Mouse (Mus musculus) kidney, embryonic 14.5 days (tissue): ENCODE measurements around the gene Lman1l. TPM values are rescaled to one million over a fixed set of nuclear protein-coding genes. Genes with fewer than 3 reads are reported as not detected.

Source experiments
- ATAC-seq: fragments of 200-750 bp; cut with Nextera tagmentation; 2 replicates; pipeline ENCODE4 v1.8.0; 2017; ENCODE audit warnings: moderate number of reproducible peaks, mild to moderate bottlenecking, moderate TSS enrichment, moderate library complexity; ENCODE audit not compliant: low FRiP score, low TSS enrichment
- H3K27ac ChIP-seq: fragments of 300-500 bp; sonication (generic); 2 replicates; pipeline ENCODE4 v1.5.1; 2014; ENCODE audit warnings: low read depth, mild to moderate bottlenecking, low read length, moderate library complexity, mixed read lengths
- H3K27me3 ChIP-seq: fragments of 300-500 bp; sonication (generic); 2 replicates; pipeline ENCODE4 v1.6.1; 2014; ENCODE audit warnings: mild to moderate bottlenecking, low read length; ENCODE audit not compliant: control insufficient read depth, insufficient read depth
- H3K36me3 ChIP-seq: fragments of 300-500 bp; sonication (generic); 2 replicates; pipeline ENCODE4 v1.6.1; 2014; ENCODE audit warnings: low read length, mixed read lengths; ENCODE audit not compliant: control insufficient read depth, insufficient read depth
- H3K4me1 ChIP-seq: fragments of 300-500 bp; sonication (generic); 2 replicates; pipeline ENCODE4 v1.6.1; 2014; ENCODE audit warnings: low read length, mixed read lengths; ENCODE audit not compliant: control insufficient read depth, insufficient read depth
- H3K4me2 ChIP-seq: fragments of 300-500 bp; sonication (generic); replicated peaks from 2 replicates; pipeline ENCODE4 v1.6.1; 2014; ENCODE audit warnings: low read depth, mild to moderate bottlenecking, low read length
- H3K4me3 ChIP-seq: fragments of 300-500 bp; sonication (generic); 2 replicates; pipeline ENCODE4 v1.5.1; 2014; ENCODE audit warnings: mild to moderate bottlenecking, low read length
- H3K9ac ChIP-seq: fragments of 300-500 bp; sonication (generic); 2 replicates; pipeline ENCODE4 v1.6.1; 2014; ENCODE audit warnings: low read depth, mild to moderate bottlenecking, low read length, moderate library complexity
- H3K9me3 ChIP-seq: fragments of 300-500 bp; sonication (generic); 2 replicates; pipeline ENCODE4 v1.6.1; 2016; ENCODE audit warnings: low read length; ENCODE audit not compliant: control insufficient read depth
- WGBS: fragments of 180-500 bp; shearing (Covaris S2); extraction: QIAGEN DNeasy Blood & Tissue Kit; methylation state at CpG from one replicate; pipeline ENCODE4 v1.1.7; 2014; 5-methylcytosine and 5-hydroxymethylcytosine counted together
- polyA plus RNA-seq: library from polyadenylated mRNA; unstranded; fragments of >200 nt; fragmentation: Nextera tagmentation; extraction: Ambion mirVana; gene quantifications from 2 replicates; pipeline ENCODE4 v1.2.1, GENCODE M21; 2014

Gene Lman1l
- polyA plus RNA-seq, 1 experiment from 2014 or later: not detected

DNA sequence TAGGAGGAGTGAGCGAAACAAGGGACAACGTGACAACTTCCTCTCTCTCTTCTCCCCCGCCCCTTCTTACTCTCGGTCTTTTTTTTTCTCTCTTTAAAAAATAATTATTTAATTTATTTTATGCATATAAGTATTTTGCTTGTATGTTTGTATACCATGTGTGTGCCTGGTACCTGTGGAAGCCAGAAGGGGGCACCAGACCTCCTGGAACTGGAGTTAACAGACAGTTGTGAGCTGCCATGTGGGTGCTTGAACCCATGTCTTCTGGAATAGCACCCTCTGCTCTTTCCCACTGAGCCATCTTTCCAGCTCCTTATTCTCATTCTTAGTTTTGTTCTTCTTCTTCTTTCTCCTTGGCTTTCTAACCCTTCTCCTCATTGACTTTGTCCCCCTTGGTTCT lies 38.4 kb upstream of the Lman1l start:
- no peak overlapping the region for H3K4me2 ChIP-seq
- no peaks in the 10 kb centered on the region for H3K36me3 ChIP-seq
- H3K9me3 ChIP-seq: no peaks in the 10 kb centered on the region
- H3K4me3 ChIP-seq: no peak overlapping the region
- H3K9ac ChIP-seq: no peak overlapping the region
- no peak for ATAC-seq
- H3K27me3 ChIP-seq: no peaks in the 10 kb centered on the region
- 74% methylated on average over 4 of the region's 4 CpGs for WGBS
- no peaks in the 10 kb centered on the region for H3K4me1 ChIP-seq
- no peak overlapping the region for H3K27ac ChIP-seq

- ATAC-seq: no peak
- H3K9ac ChIP-seq: no peak overlapping the region
- 57% methylated on average over 4 of the region's 4 CpGs for WGBS
Measured at GRCm38 (mm10) chr9:57657843-57658242, 37.3 kb upstream of the Lman1l start.

DNA sequence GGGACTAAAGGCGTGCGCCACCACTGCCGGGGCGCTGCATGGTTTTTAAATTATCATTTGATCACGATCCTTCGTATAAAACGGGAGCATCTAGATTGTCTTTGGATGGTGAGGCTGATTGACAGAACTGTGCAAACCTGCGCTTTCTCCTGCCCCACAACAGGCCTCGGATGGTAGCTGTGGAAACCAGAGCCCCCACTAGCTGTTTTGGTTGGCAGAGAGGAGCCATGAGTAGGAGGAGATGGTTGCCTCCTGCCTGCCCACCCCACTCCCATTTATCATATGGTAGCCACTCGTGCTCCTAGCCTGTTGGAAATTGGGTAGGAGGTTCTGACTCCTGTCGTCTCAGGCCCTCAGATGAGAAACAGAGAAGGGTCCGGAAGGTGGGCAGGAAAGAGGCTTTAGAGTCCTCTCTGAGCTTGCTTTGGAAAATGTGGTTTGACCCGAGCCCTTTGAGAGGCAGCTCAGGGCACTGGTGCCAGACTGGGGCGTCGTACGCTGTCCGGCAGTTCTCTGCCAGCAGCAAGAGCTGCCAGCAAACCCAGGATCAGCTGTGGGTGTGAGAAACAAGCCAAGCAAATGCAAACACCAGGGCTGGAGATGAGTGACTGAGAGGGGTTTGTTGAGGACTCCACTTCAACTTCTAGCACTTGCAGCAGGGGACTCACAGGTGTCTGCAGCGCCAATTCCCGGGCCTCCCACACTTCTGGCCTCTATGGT lies 36.2 kb upstream of the Lman1l start:
- no peak overlapping the region for H3K27ac ChIP-seq
- no peaks in the 10 kb centered on the region for H3K36me3 ChIP-seq
- ATAC-seq: no peak
- no peaks in the 10 kb centered on the region for H3K4me1 ChIP-seq
- H3K9me3 ChIP-seq: no peaks in the 10 kb centered on the region
- no peak overlapping the region for H3K9ac ChIP-seq
- no peak overlapping the region for H3K4me2 ChIP-seq
- H3K4me3 ChIP-seq: no peak overlapping the region
- H3K27me3 ChIP-seq: no peaks in the 10 kb centered on the region
- WGBS: 80% methylated on average over 19 of the region's 19 CpGs

More at GRCm38 (mm10) chr9:57657843-57658242, 37.3 kb upstream of the Lman1l start:
- Histone ChIP-seq H3K36me3 (no peaks in the 10 kb centered on the region), H3K4me1 (no peaks in the 10 kb centered on the region), H3K27ac (no peak overlapping the region), H3K9me3 (no peaks in the 10 kb centered on the region), H3K4me2 (no peak overlapping the region), H3K4me3 (no peak overlapping the region), H3K27me3 (no peaks in the 10 kb centered on the region)

DNA sequence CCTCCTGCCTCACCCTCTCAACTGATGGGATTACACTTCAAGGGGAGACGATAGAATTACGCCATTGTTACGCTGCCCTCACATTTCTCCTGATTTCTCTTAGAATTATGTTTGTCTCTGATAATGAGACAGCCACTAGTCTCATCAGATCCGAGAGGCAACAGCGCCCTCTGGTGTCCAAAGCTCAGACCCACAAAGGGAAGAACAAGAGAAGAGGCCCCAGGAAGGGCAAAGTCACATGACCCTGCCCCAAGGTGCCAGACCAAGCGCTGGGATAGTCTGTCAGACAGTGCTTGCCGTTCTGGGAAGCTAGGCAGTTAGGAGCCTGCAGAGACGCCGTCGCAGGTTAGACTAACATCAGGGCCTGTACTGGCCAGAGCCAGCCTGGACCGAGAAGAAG lies 35.2 kb upstream of the Lman1l start:
- Histone ChIP-seq H3K9me3 (no peaks in the 10 kb centered on the region), H3K9ac (no peak overlapping the region), H3K4me2 (peak overlapping the region; percentile 26), H3K27ac (no peak overlapping the region), H3K4me1 (no peaks in the 10 kb centered on the region), H3K27me3 (no peaks in the 10 kb centered on the region), H3K4me3 (no peak overlapping the region), H3K36me3 (no peaks in the 10 kb centered on the region)
- WGBS: 2% methylated on average over 11 of the region's 11 CpGs
- peak; percentile 70 for ATAC-seq

DNA sequence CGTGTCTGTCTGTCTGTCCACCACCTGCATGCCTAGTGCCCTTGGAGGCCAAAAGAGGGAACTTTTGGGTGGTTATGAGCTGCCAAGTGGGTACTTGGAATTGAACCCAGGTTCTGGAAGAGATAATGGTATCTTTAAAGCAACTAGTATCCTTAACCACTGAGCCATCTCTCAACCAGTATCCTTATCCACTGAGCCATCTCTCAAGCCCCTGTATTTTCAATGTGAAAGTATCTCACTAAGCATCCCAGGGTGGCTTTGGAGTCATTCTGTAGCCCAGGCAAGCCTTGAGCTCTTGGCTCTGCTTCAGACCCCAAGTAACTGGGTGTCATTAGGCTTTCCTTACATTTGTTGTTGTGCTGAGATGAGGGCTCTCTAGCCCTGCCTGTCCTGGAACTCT lies 34.4 kb upstream of the Lman1l start:
- no peaks in the 10 kb centered on the region for H3K27me3 ChIP-seq
- H3K36me3 ChIP-seq: no peaks in the 10 kb centered on the region
- no peak for ATAC-seq
- no peak overlapping the region for H3K27ac ChIP-seq
- no peak overlapping the region for H3K9ac ChIP-seq
- no peak overlapping the region for H3K4me3 ChIP-seq
- no peaks in the 10 kb centered on the region for H3K4me1 ChIP-seq
- no peak overlapping the region for H3K4me2 ChIP-seq
- 89% methylated on average over 1 of the region's 1 CpGs for WGBS
- H3K9me3 ChIP-seq: no peaks in the 10 kb centered on the region

DNA sequence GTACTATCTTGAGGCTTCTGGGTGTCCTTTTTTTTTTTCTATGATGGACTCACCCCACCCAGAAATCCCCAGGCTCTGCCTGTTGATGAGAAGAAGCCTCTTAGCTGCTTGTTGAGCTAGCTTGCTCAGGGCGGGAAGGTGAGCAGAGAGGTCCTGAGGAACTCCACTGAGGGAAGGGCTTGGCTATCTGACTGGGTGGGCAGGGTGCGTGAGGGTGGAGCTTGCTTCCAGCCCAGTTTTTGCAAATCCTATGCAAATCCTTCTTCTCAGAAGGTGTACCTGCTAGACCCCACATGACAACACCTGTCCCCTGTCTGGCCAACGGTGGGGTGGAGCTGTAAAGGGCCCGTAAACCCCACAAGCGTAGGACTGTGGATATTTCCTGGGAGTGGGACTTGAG lies 32.7 kb upstream of the Lman1l start, which contains the start of gene Csk:
Gene Csk, minus strand, starts transcription at position 349 of the 400 bp plus-strand sequence.
- no peak within 1 kb of the TSS for H3K27ac ChIP-seq
- H3K9ac ChIP-seq: no peak within 1 kb of the TSS
- no peaks in the 10 kb centered on the region for H3K9me3 ChIP-seq
- no peak within 1 kb of the TSS for H3K4me3 ChIP-seq
- no peaks in the 10 kb centered on the region for H3K4me1 ChIP-seq
- no peak within 1 kb of the TSS for H3K4me2 ChIP-seq
- H3K36me3 ChIP-seq: no peaks in the 10 kb centered on the region
- H3K27me3 ChIP-seq: no peaks in the 10 kb centered on the region
- ATAC-seq: no peak
- 63% methylated on average over 5 of the region's 5 CpGs for WGBS

DNA sequence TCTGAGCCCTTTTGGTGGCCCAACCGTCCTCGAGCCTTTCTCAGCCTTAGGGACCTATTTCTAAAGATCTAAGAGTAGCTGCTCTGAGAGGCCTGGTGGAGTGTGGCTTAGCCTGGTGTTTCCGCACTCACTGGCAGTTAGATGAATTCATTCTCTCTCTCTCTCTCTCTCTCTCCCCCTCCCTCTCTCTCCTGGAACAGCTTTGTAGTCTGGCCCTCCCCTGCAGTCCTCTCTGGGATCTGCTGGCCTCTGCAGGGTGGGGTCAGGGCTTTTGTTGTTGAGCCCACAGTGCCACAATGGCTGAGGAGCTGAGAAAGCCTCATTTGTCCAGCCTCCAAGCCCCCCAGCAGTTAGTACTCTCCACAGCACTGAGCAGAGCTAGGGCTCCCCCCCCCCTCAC lies 32.3 kb upstream of the Lman1l start:
- Histone ChIP-seq H3K9me3 (no peaks in the 10 kb centered on the region), H3K27ac (no peak overlapping the region), H3K36me3 (no peaks in the 10 kb centered on the region), H3K4me3 (no peak overlapping the region), H3K27me3 (no peaks in the 10 kb centered on the region), H3K4me2 (no peak overlapping the region), H3K9ac (no peak overlapping the region), H3K4me1 (no peaks in the 10 kb centered on the region)
- WGBS: 45% methylated on average over 3 of the region's 3 CpGs
- ATAC-seq: no peak

- Histone ChIP-seq H3K4me3 (no peak overlapping the region), H3K27ac (no peak overlapping the region), H3K27me3 (no peaks in the 10 kb centered on the region), H3K4me1 (no peaks in the 10 kb centered on the region), H3K36me3 (no peaks in the 10 kb centered on the region), H3K9me3 (no peaks in the 10 kb centered on the region), H3K9ac (no peak overlapping the region), H3K4me2 (no peak overlapping the region)
- no peak for ATAC-seq
- 72% methylated on average over 9 of the region's 9 CpGs for WGBS
Measured at GRCm38 (mm10) chr9:57652351-57652750, 31.8 kb upstream of the Lman1l start.

DNA sequence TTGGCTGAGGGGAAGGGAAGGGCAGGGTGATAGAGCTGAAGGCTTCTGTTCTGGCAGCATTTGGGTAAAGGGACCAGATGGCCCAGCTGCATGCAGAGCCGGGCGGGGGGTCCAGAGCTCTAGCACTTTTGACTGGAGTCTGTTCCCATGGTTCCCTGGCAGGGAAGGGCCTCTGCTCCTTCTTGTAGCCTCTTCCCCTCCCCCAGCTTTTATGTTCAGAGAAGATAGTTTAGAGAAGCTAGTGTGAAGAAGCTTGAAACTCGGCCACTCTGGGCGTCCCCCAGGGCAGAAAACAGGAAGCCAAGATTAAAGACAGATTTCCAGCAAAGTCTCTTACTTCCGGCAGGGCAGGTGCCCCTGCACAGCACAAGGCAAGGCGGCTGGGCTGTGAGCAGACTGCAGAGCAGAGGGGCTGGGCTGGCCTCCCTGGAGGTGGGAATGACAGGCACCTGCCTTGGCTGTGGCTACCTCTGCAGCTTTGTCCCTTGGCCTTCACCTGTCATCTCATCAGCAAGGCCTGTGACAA lies 30.3 kb upstream of the Lman1l start:
- Histone ChIP-seq H3K36me3 (no peaks in the 10 kb centered on the region), H3K27ac (no peak overlapping the region), H3K4me3 (no peak overlapping the region), H3K4me2 (no peak overlapping the region), H3K9me3 (no peaks in the 10 kb centered on the region), H3K27me3 (no peaks in the 10 kb centered on the region), H3K4me1 (no peaks in the 10 kb centered on the region), H3K9ac (no peak overlapping the region)
- 24% methylated on average over 6 of the region's 6 CpGs for WGBS
- no peak for ATAC-seq
